Mouse (Mus musculus) layer of hippocampus, postnatal 14 days (tissue): ENCODE data around the gene Mfsd2a. TPM values are rescaled to one million over a fixed set of nuclear protein-coding genes. Genes with fewer than 3 reads are reported as not detected.

Experiments
- total RNA-seq, 2 experiments: library from RNA; stranded (reverse); gene quantifications; 2 replicates each; pipeline ENCODE4 v1.2.3; 2021

The Mfsd2a gene
- total RNA-seq, 2 experiments from 2014 or later, result 71.2 to 86.1 TPM

Other genes starting within 250 kb of the Mfsd2a start
- gene Ppt1, start 124.9 kb downstream of the Mfsd2a start, total RNA-seq, result 10 to 100 TPM; 81.0 to 86.8 TPM
- gene Cap1, start 75.1 kb downstream of the Mfsd2a start, total RNA-seq, result 100 to 1,000 TPM; 231 to 249 TPM
- 10 to 100 TPM; 41.7 to 47.2 TPM for gene Mycl, start 34.5 kb upstream of the Mfsd2a start, total RNA-seq
- 10 to 100 TPM; 25.2 to 27.6 TPM for gene Trit1, start 55.4 kb upstream of the Mfsd2a start, total RNA-seq
- under 1 TPM; 0.62 to 0.86 TPM for gene Bmp8b, start 144.0 kb upstream of the Mfsd2a start, total RNA-seq
- under 1 TPM; 0.30 to 0.38 TPM for gene Oxct2b, start 155.1 kb upstream of the Mfsd2a start, total RNA-seq
- gene Ppie, start 178.8 kb upstream of the Mfsd2a start, total RNA-seq, result 10 to 100 TPM; 17.5 to 21.5 TPM
- gene Hpcal4, start 222.0 kb upstream of the Mfsd2a start, total RNA-seq, result 100 to 1,000 TPM; 331 to 338 TPM
- 1 to 10 TPM; 9.3 to 9.8 TPM for gene Nt5c1a, start 240.3 kb upstream of the Mfsd2a start, total RNA-seq